Mouse (Mus musculus) G1E (cell line): Measurements from ENCODE around the gene Tgfb1. TPM values are rescaled to one million over a fixed set of nuclear protein-coding genes. Genes with fewer than 3 reads are reported as not detected.
A peak's percentile ranks its signal among the peaks of the same experiment; 100 is the strongest.

Experiments used
- ATAC-seq: 2 replicates; pipeline ENCODE4 v1.8.0; 2016; ENCODE audit warnings: mild to moderate bottlenecking; ENCODE audit not compliant: insufficient number of reproducible peaks, poor library complexity, low FRiP score, severe bottlenecking; ENCODE audit errors: extremely low read depth
- DNase-seq: peaks from one replicate; pipeline ENCODE4 v3.0.0; 2012; ENCODE audit warnings: low spot score
- H3K27me3 ChIP-seq: 2 replicates; pipeline ENCODE4 v1.6.1; 2012; ENCODE audit warnings: mild to moderate bottlenecking, low read length, inconsistent platforms; ENCODE audit not compliant: insufficient read depth
- H3K36me3 ChIP-seq: replicated peaks from 2 replicates; pipeline ENCODE3; 2012; ENCODE audit warnings: mild to moderate bottlenecking, inconsistent platforms
- H3K4me1 ChIP-seq: 2 replicates; pipeline ENCODE4 v1.6.1; 2012; ENCODE audit warnings: low read depth, low read length, inconsistent platforms, mixed read lengths; ENCODE audit not compliant: insufficient read depth
- H3K4me3 ChIP-seq: 2 replicates; pipeline ENCODE4 v1.5.1; 2012; ENCODE audit warnings: low read depth, mild to moderate bottlenecking, inconsistent platforms, low read length, moderate library complexity, mixed read lengths
- H3K9me3 ChIP-seq: replicated peaks from 2 replicates; pipeline ENCODE4 v1.6.1; 2012; ENCODE audit warnings: inconsistent platforms
- CTCF ChIP-seq: IDR thresholded peaks from 2 replicates; pipeline ENCODE4 v1.5.1; 2012; ENCODE audit warnings: low read depth, low read length, inconsistent platforms, mixed read lengths
- GATA1 ChIP-seq: IDR thresholded peaks from 2 replicates; pipeline ENCODE4 v1.6.1; 2012; ENCODE audit warnings: borderline replicate concordance, low read length, inconsistent platforms, mixed read lengths
- GATA2 ChIP-seq: IDR thresholded peaks from 2 replicates; pipeline ENCODE4 v1.6.1; 2012; ENCODE audit warnings: low read depth, low read length, inconsistent platforms, borderline replicate concordance
- POLR2AphosphoS5 ChIP-seq: IDR thresholded peaks from 2 replicates; pipeline ENCODE4 v1.6.1; 2012; ENCODE audit warnings: low read depth, low read length, inconsistent platforms; ENCODE audit not compliant: insufficient replicate concordance
- TAL1 ChIP-seq: conservative IDR thresholded peaks from 2 replicates; pipeline ENCODE4 v1.6.1; 2012; ENCODE audit warnings: low read depth, low read length, inconsistent platforms, mixed read lengths
- polyA plus RNA-seq: library from polyadenylated mRNA; stranded (reverse); fragments of >175 nt; gene quantifications from 2 replicates; pipeline ENCODE4 v1.2.3, GENCODE M21; 2012
- total RNA-seq, 2 experiments: library from RNA; stranded (forward) in 1 of 2; stranded (reverse) in 1 of 2; fragments of 200-1000 nt in 1 of 2; fragments of >200 nt in 1 of 2; fragmentation: Nextera tagmentation in 1 of 2; gene quantifications; 2 replicates each; pipeline ENCODE4 v1.2.3; 2014 to 2017

Tgfb1 gene
- total and polyA plus RNA-seq, 3 experiments: 40.8 to 1,473 (median 397) TPM

DNA sequence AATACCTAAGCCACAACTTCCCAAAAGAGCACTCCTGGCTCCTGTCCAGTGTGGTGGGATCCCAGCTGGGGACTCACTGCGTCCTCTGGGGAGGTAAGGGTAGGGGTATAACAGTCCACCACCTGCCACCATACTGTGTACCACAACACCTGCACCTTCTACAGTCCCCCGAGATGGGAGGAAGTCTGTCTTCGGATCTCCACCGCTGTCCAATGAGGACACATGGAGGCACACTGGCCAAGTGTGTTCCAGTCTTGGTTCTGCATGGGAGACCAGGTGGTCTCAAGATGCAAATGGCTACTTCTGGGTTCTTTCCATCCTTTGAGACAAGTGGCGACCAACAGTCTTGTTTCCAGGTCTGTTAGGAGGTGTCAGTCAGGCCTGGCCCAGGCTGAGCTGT, 24.4 kb downstream of the Tgfb1 start:
- no peak for TF ChIP-seq TAL1
- TF ChIP-seq GATA2: no peak
- TF ChIP-seq CTCF: no peak
- no peak for TF ChIP-seq GATA1
- TF ChIP-seq POLR2AphosphoS5: no peak
- Histone ChIP-seq H3K4me3 (no peak overlapping the region), H3K36me3 (peaks cover 100% of the 10 kb centered on the region), H3K4me1 (peaks cover 88% of the 10 kb centered on the region), H3K27me3 (no peaks in the 10 kb centered on the region), H3K9me3 (no peaks in the 10 kb centered on the region)
- DNase-seq (no peak), ATAC-seq (no peak)

DNA sequence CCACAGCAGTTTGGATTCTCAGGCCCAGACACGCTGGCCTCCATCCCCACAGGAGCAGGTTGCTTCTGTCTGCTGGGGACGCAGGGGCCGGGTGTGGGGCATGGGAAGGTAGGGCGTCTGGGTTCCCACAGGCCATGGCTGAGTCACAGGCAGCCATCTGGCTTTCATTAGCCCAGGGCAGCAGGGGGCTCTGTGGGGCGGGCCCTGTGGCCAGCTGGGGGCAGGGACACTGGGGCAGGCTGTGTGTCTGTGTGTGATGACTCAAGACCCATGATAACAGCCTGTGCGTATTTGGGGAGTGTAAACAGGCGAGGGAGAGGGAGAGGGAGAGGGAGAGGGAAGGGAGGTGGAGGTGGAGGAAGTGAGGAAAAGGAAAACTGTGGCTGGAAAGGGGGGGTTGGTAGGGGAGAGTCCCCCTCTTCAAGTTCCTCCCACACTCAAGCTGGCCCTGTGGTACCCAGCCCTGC, 25.0 kb downstream of the Tgfb1 start:
- H3K4me3 ChIP-seq: peak overlapping the region; percentile 5; the same call in 1 of the 2 replicates
- H3K4me1 ChIP-seq: peaks cover 84% of the 10 kb centered on the region
- no peaks in the 10 kb centered on the region for H3K9me3 ChIP-seq
- peaks cover 100% of the 10 kb centered on the region for H3K36me3 ChIP-seq
- no peak for TF ChIP-seq POLR2AphosphoS5
- DNase-seq (peak; percentile 62), ATAC-seq (peak; percentile 52)
- H3K27me3 ChIP-seq: no peaks in the 10 kb centered on the region

DNA sequence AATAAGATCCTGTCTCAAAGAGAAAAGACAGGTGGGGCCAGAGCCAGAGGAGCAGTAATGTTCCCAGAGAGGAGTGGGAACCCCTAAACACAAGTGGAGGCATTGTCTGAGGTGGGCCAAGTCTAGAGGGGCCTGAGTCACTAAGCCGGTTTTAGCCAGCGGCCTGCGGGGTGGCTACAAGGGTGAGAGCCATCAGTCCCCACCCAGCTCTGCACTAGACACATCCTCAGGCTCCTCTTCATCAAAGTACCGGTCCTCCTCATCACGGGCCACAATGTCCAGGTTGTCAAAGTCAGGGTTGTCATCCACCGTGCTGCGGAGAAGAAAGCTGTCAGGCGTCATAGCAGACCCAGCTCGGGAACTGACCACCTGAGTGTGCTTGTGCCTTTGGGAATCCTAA, 26.0 kb downstream of the Tgfb1 start:
- Histone ChIP-seq H3K36me3 (peaks cover 99% of the 10 kb centered on the region), H3K4me1 (peaks cover 81% of the 10 kb centered on the region), H3K9me3 (no peaks in the 10 kb centered on the region), H3K27me3 (no peaks in the 10 kb centered on the region), H3K4me3 (no peak overlapping the region)
- TF ChIP-seq POLR2AphosphoS5 (0 out of 2 replicates have a peak, but pooled peaks have one; percentile 13), GATA2 (no peak)
- DNase-seq (no peak), ATAC-seq (no peak)

DNA sequence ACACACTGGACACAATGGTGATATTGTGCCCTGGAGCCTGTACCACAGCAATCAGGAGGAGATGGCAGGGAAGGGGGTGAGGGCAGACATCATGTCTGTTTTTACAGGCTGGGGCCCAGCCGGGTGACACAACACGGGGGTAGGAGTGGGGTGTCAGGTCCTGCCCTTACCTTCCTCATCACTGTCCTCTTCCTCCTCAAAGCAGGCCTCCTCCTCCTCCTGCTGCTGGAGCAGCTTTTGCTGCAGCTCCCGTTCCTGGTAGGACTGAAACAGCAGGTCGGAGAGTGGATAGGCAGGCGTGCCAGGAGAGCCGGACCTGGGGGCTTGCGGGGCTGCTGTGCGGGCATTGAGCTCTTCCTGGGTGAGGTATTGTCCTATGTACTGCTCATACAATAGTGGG, 27.8 kb downstream of the Tgfb1 start:
- Histone ChIP-seq H3K9me3 (no peaks in the 10 kb centered on the region), H3K4me3 (no peak overlapping the region), H3K4me1 (peaks cover 78% of the 10 kb centered on the region), H3K27me3 (no peaks in the 10 kb centered on the region), H3K36me3 (peaks cover 86% of the 10 kb centered on the region)
- TF ChIP-seq POLR2AphosphoS5 (0 out of 2 replicates have a peak, but pooled peaks have one; percentile 32), GATA2 (no peak)
- ATAC-seq: no peak
- no peak for DNase-seq

DNA sequence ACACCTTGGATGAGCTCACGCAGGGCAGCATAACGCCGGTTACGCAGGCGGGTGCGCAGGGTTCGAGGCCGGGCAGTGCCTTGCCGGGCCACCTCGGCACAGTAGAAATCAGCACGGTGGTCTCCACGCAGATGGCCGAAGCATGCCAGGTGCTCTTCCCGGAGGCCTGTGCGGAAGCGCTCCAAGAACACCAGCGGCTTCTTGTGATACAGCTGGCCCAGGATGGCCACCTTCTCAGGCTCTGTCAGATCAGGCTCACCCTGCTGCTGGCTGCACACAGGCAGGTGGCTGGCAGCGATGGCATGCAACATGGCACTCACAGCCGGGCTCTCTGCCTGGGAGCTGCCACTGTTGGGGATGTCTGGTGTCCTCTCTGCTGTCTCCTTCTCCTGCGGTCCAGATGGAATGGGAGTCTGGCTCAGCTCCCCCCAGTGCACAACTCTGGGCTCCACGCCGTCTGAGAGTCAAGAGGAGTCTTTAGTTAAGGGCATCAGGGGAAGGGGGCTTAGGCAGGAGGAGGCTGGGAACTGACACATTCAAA, 29.0 kb downstream of the Tgfb1 start:
- peaks cover 78% of the 10 kb centered on the region for H3K4me1 ChIP-seq
- peaks cover 86% of the 10 kb centered on the region for H3K36me3 ChIP-seq
- TF ChIP-seq TAL1: no peak
- no peak for TF ChIP-seq GATA2
- no peak for TF ChIP-seq CTCF
- TF ChIP-seq GATA1: no peak
- 0 out of 2 replicates have a peak, but pooled peaks have one; percentile 37 for TF ChIP-seq POLR2AphosphoS5
- no peaks in the 10 kb centered on the region for H3K9me3 ChIP-seq
- no peak overlapping the region for H3K4me3 ChIP-seq
- DNase-seq (no peak), ATAC-seq (no peak)
- H3K27me3 ChIP-seq: no peaks in the 10 kb centered on the region

DNA sequence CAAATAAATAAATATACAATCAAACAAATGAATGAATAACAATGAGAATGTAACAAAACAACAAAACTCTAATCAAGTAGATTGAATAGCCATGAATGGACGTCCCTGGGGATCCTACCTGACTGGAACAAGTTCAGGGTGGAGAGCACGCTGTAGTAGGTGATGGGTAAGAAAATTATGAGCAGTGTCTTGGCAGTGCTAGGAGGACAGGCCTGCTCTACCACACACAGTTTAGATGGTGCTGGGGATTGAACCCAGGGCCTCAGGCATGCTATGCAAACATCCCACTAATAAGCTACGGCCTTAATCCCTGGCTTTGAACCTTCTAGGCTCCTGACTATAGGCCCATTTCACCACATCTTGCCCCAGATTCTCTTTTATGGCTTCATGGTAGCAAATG, 30.7 kb downstream of the Tgfb1 start:
- ATAC-seq (no peak), DNase-seq (no peak)
- peaks cover 80% of the 10 kb centered on the region for H3K36me3 ChIP-seq
- peaks cover 73% of the 10 kb centered on the region for H3K4me1 ChIP-seq
- H3K4me3 ChIP-seq: peak overlapping the region; percentile 74; the same call in 1 of the 2 replicates
- no peaks in the 10 kb centered on the region for H3K9me3 ChIP-seq
- H3K27me3 ChIP-seq: no peaks in the 10 kb centered on the region
- TF ChIP-seq GATA2 (no peak), POLR2AphosphoS5 (no peak; the same call in 1 of the 2 replicates)

- Histone ChIP-seq H3K36me3 (peaks cover 80% of the 10 kb centered on the region), H3K4me1 (peaks cover 76% of the 10 kb centered on the region), H3K4me3 (peak within 1 kb of the TSS; percentile 74), H3K27me3 (no peaks in the 10 kb centered on the region), H3K9me3 (no peaks in the 10 kb centered on the region)
- TF ChIP-seq POLR2AphosphoS5: 0 out of 2 replicates have a peak, but pooled peaks have one; percentile 84
- no peak for TF ChIP-seq GATA2
- DNase-seq (peak; percentile 79), ATAC-seq (peak; percentile 71)
Observed at GRCm38 (mm10) chr7:25718788-25719417, 32.1 kb downstream of the Tgfb1 start, which contains the start of gene Ccdc97. TSS of gene Ccdc97 (minus strand) at chr7:25719088.
